Mouse (Mus musculus) heart, postnatal 14 days (tissue): ENCODE measurements at regions not wholly inside any gene's neighbourhood (a gene's known extent, or its start where the extent isn't known, plus 50 kb on each side); places are given as distances from the start of the nearest gene placed in this dataset.

Experiments
- DNase-seq, 2 experiments: peaks; one replicate each; pipeline ENCODE4 v3.0.0; 2021 to 2022
- intact Hi-C: fragments of 180-260 bp; cut with DNase I; formaldehyde crosslinking; loops from one replicate; pipeline ENCODE4 v1.15.1; 2025

GRCm38 (mm10) chrX:96019556-96019955, 62.8 kb upstream of the Las1l start:
- intact Hi-C loops: loop anchor here (5.0 to 10.0 kb wide), 2 partner anchors 143 to 305 kb away; no protein-coding TSS in a partner anchor
- DNase-seq: peak; percentile 63 to 77

GRCm38 (mm10) chrX:96020407-96020806, 63.6 kb upstream of the Las1l start:
- intact Hi-C loops: loop anchor here (1.0 to 2.0 kb wide), 2 partner anchors 76 to 158 kb away; partner anchors contain the start of gene Msn
- no peak for DNase-seq

- intact Hi-C loops: loop anchor here (2.0 kb wide), 1 partner anchor 109 kb away; no protein-coding TSS in a partner anchor
- DNase-seq: no peak
Observed at GRCm38 (mm10) chrX:96025374-96025773, 68.6 kb upstream of the Las1l start.

- intact Hi-C loops: loop anchor here (2.0 kb wide), 1 partner anchor 109 kb away; no protein-coding TSS in a partner anchor
- peak; percentile 32 to 37 for DNase-seq
Observed at GRCm38 (mm10) chrX:96025876-96026275, 69.1 kb upstream of the Las1l start.

- intact Hi-C loops: no loop called here
- no peak for DNase-seq
Observed at GRCm38 (mm10) chrX:96031591-96031990, 64.3 kb upstream of the Msn start.

- DNase-seq: no peak
- intact Hi-C loops: no loop called here
Observed at GRCm38 (mm10) chrX:96035307-96035706, 60.5 kb upstream of the Msn start.

GRCm38 (mm10) chrX:96042193-96042592, 53.6 kb upstream of the Msn start:
- intact Hi-C loops: no loop called here
- DNase-seq: no peak
